Mouse (Mus musculus) myocyte (in vitro differentiated cells): ENCODE data around the gene Bckdk.

ENCODE experiments used
- CEBPB ChIP-seq: IDR thresholded peaks from 2 replicates; pipeline ENCODE4 v1.6.1; 2011; ENCODE audit warnings: mild to moderate bottlenecking, moderate library complexity; ENCODE audit not compliant: poor library complexity, insufficient read depth, severe bottlenecking
- MAX ChIP-seq: IDR thresholded peaks from one replicate; pipeline ENCODE4 v1.6.1; 2011; ENCODE audit warnings: low read depth, mild to moderate bottlenecking, control low read depth
- MYOD1 ChIP-seq, 3 experiments: IDR thresholded peaks; one replicate each; pipeline ENCODE4 v1.6.1; 2011; ENCODE audit warnings: control low read depth in 2 of 3, low read depth in 2 of 3, mild to moderate bottlenecking in 2 of 3, moderate library complexity in 1 of 3; ENCODE audit not compliant: insufficient read length in 2 of 3, control insufficient read depth in 1 of 3
- MYOG ChIP-seq, 3 experiments: IDR thresholded peaks; one replicate each; pipeline ENCODE4 v1.6.1; 2011; ENCODE audit warnings: control low read depth in 2 of 3, low read depth in 2 of 3, mild to moderate bottlenecking in 2 of 3; ENCODE audit not compliant: insufficient read length in 2 of 3, control insufficient read depth in 1 of 3, insufficient read depth in 1 of 3
- POLR2A ChIP-seq: IDR thresholded peaks from one replicate; pipeline ENCODE4 v1.6.1; 2011; ENCODE audit warnings: low read depth, mild to moderate bottlenecking, control low read depth, moderate library complexity; ENCODE audit not compliant: insufficient read length
- TCF12 ChIP-seq: IDR thresholded peaks from one replicate; pipeline ENCODE4 v1.6.1; 2011; ENCODE audit warnings: mild to moderate bottlenecking, control low read depth; ENCODE audit not compliant: poor library complexity, insufficient read depth, severe bottlenecking
- USF1 ChIP-seq: IDR thresholded peaks from one replicate; pipeline ENCODE4 v1.6.1; 2011; ENCODE audit warnings: low read depth, mild to moderate bottlenecking, control low read depth, moderate library complexity

- TF ChIP-seq CEBPB = no peak
- no peak for TF ChIP-seq POLR2A
- TF ChIP-seq MAX = no peak
- no peak for TF ChIP-seq USF1
- no peak for TF ChIP-seq MYOG (IDR thresholded peaks at IDR 0.05; ENCODE audit: control insufficient read depth in 1 of 3, insufficient read depth in 1 of 3, insufficient read length in 2 of 3, low read depth in 2 of 3)
- no peak for TF ChIP-seq TCF12
- no peak for TF ChIP-seq MYOD1 (IDR thresholded peaks at IDR 0.05; ENCODE audit: control insufficient read depth in 1 of 3, insufficient read length in 2 of 3, low read depth in 2 of 3)
Observed at GRCm38 (mm10) chr7:127908656-127909055, 4.8 kb downstream of the Bckdk start.
